Mouse (Mus musculus): ENCODE results near the gene Tmcc3. TPM values are rescaled to one million over a fixed set of nuclear protein-coding genes. Genes with fewer than 3 reads are reported as not detected.

Tmcc3 gene
- total and polyA plus RNA-seq, 2 experiments from 2014 or later, result 4.1 to 10.0 TPM

DNA sequence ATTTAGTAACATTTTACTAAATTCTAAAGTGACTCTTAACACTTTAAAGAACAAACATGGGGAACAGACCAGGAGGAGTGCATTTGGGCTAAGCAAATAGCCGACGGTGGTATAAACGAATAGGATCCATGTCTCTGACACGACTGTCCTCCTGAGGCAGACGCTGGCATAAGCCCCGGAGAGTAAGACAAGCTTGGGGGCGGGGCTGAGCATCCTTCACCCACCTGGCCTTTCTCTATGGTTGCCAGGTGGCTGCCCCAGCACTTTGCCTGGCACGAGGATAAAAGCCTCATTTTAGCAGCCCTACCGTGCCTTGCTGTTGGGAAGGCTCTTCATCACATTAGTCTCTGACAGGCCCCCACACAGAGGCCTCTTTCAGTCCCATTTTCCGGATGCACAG lies 35.5 kb downstream of the Tmcc3 start:
- Histone ChIP-seq H3K9me3 (replicated peaks; ENCODE audit: control insufficient read depth, low read length) (no peaks in the 10 kb centered on the region), H3K27ac (ENCODE audit: low read depth) (no peak overlapping the region), H3K27me3 (ENCODE audit: control insufficient read depth, insufficient read depth, low read length) (no peaks in the 10 kb centered on the region), H3K9ac (replicated peaks; ENCODE audit: low read depth, low read length) (no peak overlapping the region), H3K4me2 (ENCODE audit: low read depth, low read length) (no peak overlapping the region), H3K4me1 (ENCODE audit: control insufficient read depth, insufficient read depth) (no peaks in the 10 kb centered on the region), H3K36me3 (replicated peaks; ENCODE audit: control insufficient read depth, insufficient read depth, low read length) (no peaks in the 10 kb centered on the region), H3K4me3 (ENCODE audit: low read depth, low read length) (no peak overlapping the region)
- DNase-seq (ENCODE audit: low spot score) (no peak), ATAC-seq (ENCODE audit: insufficient read depth, low read depth) (no peak)
- WGBS, result 68% methylated on average over 10 of the region's 10 CpGs
- TF ChIP-seq CTCF (IDR thresholded peaks at IDR 0.05; ENCODE audit: low read depth), result no peak
- TF ChIP-seq EP300 (IDR thresholded peaks at IDR 0.05; ENCODE audit: low read depth), result no peak

DNA sequence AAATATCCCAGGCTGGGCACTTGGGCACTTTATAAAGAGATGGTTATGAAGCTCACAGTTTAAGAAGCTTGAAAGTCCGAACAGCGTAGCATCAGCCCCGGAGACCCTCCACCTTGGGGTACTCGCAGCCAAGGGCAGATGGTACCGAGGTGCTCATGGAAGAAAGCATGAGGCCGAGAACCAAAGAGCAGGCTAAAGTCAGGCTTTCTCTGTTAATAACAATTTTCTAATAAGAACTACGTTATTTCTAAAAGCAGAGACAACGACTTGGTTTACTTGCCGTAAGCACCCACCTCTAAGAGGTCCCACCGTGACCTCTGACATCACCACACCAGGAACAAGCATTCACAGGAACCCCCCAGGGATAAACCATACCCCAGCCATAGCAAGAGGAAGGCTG lies 36.2 kb downstream of the Tmcc3 start:
- no peak for DNase-seq (ENCODE audit: low spot score)
- Histone ChIP-seq H3K9ac (replicated peaks; ENCODE audit: low read depth, low read length) (no peak overlapping the region), H3K27ac (ENCODE audit: low read depth) (no peak overlapping the region), H3K9me3 (replicated peaks; ENCODE audit: control insufficient read depth, low read length) (no peaks in the 10 kb centered on the region), H3K4me1 (ENCODE audit: control insufficient read depth, insufficient read depth) (no peaks in the 10 kb centered on the region), H3K4me2 (ENCODE audit: low read depth, low read length) (no peak overlapping the region), H3K27me3 (ENCODE audit: control insufficient read depth, insufficient read depth, low read length) (no peaks in the 10 kb centered on the region), H3K36me3 (replicated peaks; ENCODE audit: control insufficient read depth, insufficient read depth, low read length) (no peaks in the 10 kb centered on the region), H3K4me3 (ENCODE audit: low read depth, low read length) (no peak overlapping the region)
- WGBS, result 92% methylated on average over 10 of the region's 10 CpGs
- ATAC-seq (ENCODE audit: insufficient read depth, low read depth), result no peak
- no peak for TF ChIP-seq CTCF (IDR thresholded peaks at IDR 0.05; ENCODE audit: low read depth)
- no peak for TF ChIP-seq EP300 (IDR thresholded peaks at IDR 0.05; ENCODE audit: low read depth)

DNA sequence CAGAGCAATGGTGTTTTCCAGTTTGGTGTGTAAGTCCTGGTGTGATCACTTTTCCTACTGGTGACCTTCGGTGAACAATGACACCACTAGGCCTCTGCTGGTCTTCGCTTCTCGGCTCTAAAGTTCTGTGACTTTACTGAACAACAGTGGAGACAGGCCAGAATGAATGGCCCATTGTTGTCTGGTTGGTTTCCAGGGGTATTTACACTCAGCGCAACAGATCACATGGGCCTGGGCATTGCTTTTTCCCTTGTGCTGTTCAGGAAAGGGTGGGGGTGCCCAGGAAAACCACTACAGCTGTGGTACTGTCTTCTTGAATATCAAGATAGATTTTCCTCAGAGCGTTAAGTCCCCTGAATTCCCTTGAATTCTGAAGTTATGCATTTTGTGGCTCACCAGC lies 38.5 kb downstream of the Tmcc3 start:
- H3K27me3 ChIP-seq (ENCODE audit: control insufficient read depth, insufficient read depth, low read length), result no peaks in the 10 kb centered on the region
- H3K9ac ChIP-seq (replicated peaks; ENCODE audit: low read depth, low read length), result no peak overlapping the region
- no peak for DNase-seq (ENCODE audit: low spot score)
- no peak overlapping the region for H3K4me2 ChIP-seq (ENCODE audit: low read depth, low read length)
- no peaks in the 10 kb centered on the region for H3K36me3 ChIP-seq (replicated peaks; ENCODE audit: control insufficient read depth, insufficient read depth, low read length)
- TF ChIP-seq EP300 (IDR thresholded peaks at IDR 0.05; ENCODE audit: low read depth) (no peak), CTCF (IDR thresholded peaks at IDR 0.05; ENCODE audit: low read depth) (no peak)
- WGBS, result 70% methylated on average over 5 of the region's 5 CpGs
- no peaks in the 10 kb centered on the region for H3K4me1 ChIP-seq (ENCODE audit: control insufficient read depth, insufficient read depth)
- H3K9me3 ChIP-seq (replicated peaks; ENCODE audit: control insufficient read depth, low read length), result no peaks in the 10 kb centered on the region
- ATAC-seq (ENCODE audit: insufficient read depth, low read depth), result no peak
- H3K27ac ChIP-seq (ENCODE audit: low read depth), result no peak overlapping the region
- H3K4me3 ChIP-seq (ENCODE audit: low read depth, low read length), result no peak overlapping the region

GRCm38 (mm10) chr10:94350896-94351661 lies 39.3 kb downstream of the Tmcc3 start:
- ATAC-seq (ENCODE audit: insufficient read depth, low read depth) (no peak), DNase-seq (ENCODE audit: low spot score) (no peak)
- Histone ChIP-seq H3K4me2 (ENCODE audit: low read depth, low read length) (no peak overlapping the region), H3K4me1 (ENCODE audit: control insufficient read depth, insufficient read depth) (no peaks in the 10 kb centered on the region), H3K9ac (replicated peaks; ENCODE audit: low read depth, low read length) (no peak overlapping the region), H3K4me3 (ENCODE audit: low read depth, low read length) (no peak overlapping the region), H3K36me3 (replicated peaks; ENCODE audit: control insufficient read depth, insufficient read depth, low read length) (no peaks in the 10 kb centered on the region), H3K9me3 (replicated peaks; ENCODE audit: control insufficient read depth, low read length) (no peaks in the 10 kb centered on the region), H3K27me3 (ENCODE audit: control insufficient read depth, insufficient read depth, low read length) (no peaks in the 10 kb centered on the region), H3K27ac (ENCODE audit: low read depth) (no peak overlapping the region)
- no peak for TF ChIP-seq EP300 (IDR thresholded peaks at IDR 0.05; ENCODE audit: low read depth)
- no peak for TF ChIP-seq CTCF (IDR thresholded peaks at IDR 0.05; ENCODE audit: low read depth)
- WGBS, result 57% methylated on average over 11 of the region's 11 CpGs

- 91% methylated on average over 7 of the region's 7 CpGs for WGBS
- Histone ChIP-seq H3K27me3 (ENCODE audit: control insufficient read depth, insufficient read depth, low read length) (no peaks in the 10 kb centered on the region), H3K36me3 (replicated peaks; ENCODE audit: control insufficient read depth, insufficient read depth, low read length) (no peaks in the 10 kb centered on the region), H3K4me1 (ENCODE audit: control insufficient read depth, insufficient read depth) (no peaks in the 10 kb centered on the region), H3K27ac (ENCODE audit: low read depth) (no peak overlapping the region), H3K4me2 (ENCODE audit: low read depth, low read length) (no peak overlapping the region), H3K9ac (replicated peaks; ENCODE audit: low read depth, low read length) (no peak overlapping the region), H3K9me3 (replicated peaks; ENCODE audit: control insufficient read depth, low read length) (no peaks in the 10 kb centered on the region), H3K4me3 (ENCODE audit: low read depth, low read length) (no peak overlapping the region)
- ATAC-seq (ENCODE audit: insufficient read depth, low read depth) (no peak), DNase-seq (ENCODE audit: low spot score) (no peak)
- TF ChIP-seq EP300 (IDR thresholded peaks at IDR 0.05; ENCODE audit: low read depth) (no peak), CTCF (IDR thresholded peaks at IDR 0.05; ENCODE audit: low read depth) (no peak)
Measured at GRCm38 (mm10) chr10:94352172-94352876, 40.6 kb downstream of the Tmcc3 start.

Measured in heart, postnatal 0 days (tissue).